Mouse (Mus musculus) layer of hippocampus, postnatal 36 days (tissue): ENCODE results near the gene Fgfr1op2. TPM values are rescaled to one million over a fixed set of nuclear protein-coding genes. Genes with fewer than 3 reads are reported as not detected.
A peak's percentile ranks its signal among the peaks of the same experiment; 100 is the strongest.

Experiments
- DNase-seq, 2 experiments: peaks; one replicate each; pipeline ENCODE4 v3.0.0; 2022
- total RNA-seq, 2 experiments: library from RNA; stranded (reverse); gene quantifications; 2 replicates each; pipeline ENCODE4 v1.2.3; 2021

The Fgfr1op2 gene
- total RNA-seq, 2 experiments from 2014 or later, result 109 to 114 TPM

GRCm38 (mm10) chr6:146603651-146604050, 26.6 kb downstream of the Fgfr1op2 start:
- DNase-seq, result no peak

- no peak for DNase-seq
These were observed 34.4 kb downstream of the Fgfr1op2 start for GRCm38 (mm10) chr6:146611385-146611784.

DNA sequence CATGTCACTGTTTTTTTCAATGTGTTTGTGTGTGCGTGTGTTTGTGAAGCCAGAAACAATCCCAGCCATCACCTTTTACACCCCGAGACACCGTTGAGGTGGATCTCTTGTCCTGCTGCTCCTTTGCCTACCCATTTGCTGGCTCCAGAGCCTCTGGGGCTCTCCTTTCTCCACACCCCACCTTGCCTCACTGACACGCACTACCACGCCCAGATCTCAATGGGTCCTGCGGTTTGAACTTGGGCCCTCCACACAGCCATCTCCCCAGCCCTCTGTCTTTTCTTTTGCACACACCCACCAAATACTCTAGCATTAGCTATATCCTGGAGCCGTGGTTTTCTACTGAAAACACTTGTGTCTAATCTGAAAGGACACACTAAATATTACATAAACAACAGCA, 34.9 kb downstream of the Fgfr1op2 start:
- DNase-seq, result no peak

GRCm38 (mm10) chr6:146612736-146613135, 35.7 kb downstream of the Fgfr1op2 start:
- DNase-seq, result no peak

GRCm38 (mm10) chr6:146613907-146614306, 36.9 kb downstream of the Fgfr1op2 start:
- no peak for DNase-seq

GRCm38 (mm10) chr6:146614541-146614940, 37.5 kb downstream of the Fgfr1op2 start:
- no peak for DNase-seq

DNA sequence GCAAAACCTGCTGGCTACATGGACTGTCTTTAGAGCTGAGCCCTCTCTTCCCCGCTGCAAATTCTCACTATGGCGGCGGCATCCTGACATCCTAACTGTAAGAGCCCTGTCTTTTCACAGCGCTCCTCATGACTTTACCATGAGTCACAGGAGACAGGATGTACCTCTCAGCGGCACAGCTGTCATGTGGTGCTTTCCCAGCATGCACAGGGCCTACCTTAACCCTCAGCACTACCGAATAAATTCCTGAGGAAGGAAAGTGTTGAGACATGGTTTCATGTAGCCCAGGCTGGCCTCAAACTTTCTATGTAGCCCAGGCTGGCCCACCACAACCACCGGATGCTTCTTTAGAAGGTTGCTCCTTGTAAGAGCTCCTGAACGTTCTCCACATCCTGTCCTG, 38.9 kb downstream of the Fgfr1op2 start:
- no peak for DNase-seq

GRCm38 (mm10) chr6:146616670-146617069, 39.7 kb downstream of the Fgfr1op2 start:
- no peak for DNase-seq

GRCm38 (mm10) chr6:146628123-146628522, 51.1 kb downstream of the Fgfr1op2 start:
- DNase-seq, result no peak

DNA sequence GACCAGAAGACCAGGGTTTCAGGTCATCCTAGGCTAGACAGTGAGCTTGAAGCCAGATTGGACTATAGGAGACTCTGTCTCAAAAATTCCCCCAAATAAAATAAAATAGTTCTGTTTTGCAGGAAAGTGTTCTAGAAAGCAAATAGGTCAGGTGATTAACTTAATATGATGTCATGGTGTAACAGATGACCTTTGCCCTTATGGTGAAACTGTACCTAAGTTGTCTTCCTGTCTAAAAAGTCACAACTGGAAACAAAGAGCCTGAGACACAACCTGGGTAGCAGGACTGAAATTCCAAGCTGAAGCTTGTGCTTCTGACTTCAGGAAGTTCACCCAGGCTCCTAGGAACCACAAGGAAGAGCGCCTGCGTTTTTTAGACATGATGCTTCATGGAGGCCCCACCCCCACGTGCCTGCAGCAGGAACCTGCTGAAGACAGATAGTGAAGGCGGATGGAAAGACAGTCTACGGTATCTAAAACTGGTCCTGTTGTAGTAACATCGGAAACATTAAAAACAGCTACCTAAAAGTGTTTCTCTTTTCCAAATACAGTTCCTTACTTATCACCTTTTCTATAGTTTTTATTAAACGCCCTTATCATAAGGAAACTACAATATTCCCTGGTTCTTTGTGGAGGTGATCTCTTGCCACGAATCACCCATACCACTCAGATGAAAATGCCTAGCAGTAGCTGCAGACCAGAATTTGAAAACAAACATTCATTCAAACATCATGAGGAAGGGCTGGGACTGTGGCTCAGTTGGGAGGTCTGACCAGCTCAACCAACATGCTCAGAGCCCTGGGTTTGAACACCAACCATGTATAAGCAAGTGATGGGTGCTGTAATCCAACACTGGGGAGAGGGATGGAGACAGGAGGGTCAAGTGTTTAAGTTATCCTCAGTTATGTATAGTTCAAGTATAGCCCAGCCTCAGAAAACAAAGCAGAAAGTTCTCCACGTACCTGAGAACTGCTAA, 53.1 kb downstream of the Fgfr1op2 start:
- DNase-seq, result no peak

DNA sequence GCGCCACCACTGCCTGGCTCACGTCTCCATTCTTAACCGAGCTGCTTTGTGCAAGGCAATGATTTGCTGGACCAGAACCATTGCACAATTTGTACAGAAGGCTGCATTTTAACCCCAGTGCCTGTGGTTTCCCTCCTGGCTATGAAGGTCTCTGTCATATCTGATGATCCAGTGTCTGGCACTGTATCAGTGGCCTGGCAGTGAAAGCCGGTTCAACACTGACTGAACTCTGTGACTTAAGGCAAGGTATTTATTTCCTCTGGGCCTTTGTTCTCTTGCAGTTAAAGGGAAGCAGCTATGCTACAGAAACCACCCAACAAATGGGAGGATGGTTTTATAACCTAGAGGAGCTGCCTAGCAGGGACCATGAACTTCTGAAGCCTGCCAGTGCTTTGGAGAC, 54.0 kb downstream of the Fgfr1op2 start:
- no peak for DNase-seq

DNA sequence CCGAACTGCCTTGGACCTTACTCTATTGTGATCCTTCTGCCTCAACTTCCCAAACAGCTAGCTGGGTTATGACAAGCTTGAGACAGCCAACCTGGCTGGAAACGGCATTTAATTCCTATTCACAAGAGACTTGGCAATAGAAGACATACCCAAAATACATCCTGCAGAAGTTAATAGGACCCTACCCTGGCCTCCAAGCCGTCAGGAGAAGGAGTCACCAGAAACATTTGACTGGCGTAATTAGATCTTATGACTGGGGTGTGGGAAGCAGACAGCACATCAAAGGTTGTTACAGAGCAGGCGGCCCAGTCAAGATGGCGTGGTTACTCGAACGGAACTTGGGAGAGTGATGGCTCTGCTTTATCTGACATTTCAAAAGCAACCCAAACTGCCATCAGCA, 54.8 kb downstream of the Fgfr1op2 start:
- DNase-seq, result no peak

DNA sequence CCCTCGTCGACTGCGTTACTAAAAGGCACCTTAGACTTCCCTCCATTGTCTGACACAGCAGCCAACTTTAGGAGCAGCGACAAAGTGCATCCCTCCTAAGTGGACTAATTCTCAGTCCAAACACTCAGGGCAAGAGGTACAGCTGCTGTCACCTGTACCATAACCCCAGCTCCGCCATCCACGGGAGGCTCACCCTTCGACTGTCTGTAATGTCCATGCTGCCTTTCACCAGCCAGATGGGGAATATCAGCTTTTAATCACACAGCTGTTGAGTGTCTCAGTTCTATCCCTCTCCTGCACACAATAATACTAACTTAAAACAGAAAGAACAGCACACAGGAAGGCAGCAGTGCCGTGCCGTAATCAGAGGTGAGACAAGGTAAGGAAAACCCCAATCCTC, 55.4 kb downstream of the Fgfr1op2 start:
- no peak for DNase-seq

DNA sequence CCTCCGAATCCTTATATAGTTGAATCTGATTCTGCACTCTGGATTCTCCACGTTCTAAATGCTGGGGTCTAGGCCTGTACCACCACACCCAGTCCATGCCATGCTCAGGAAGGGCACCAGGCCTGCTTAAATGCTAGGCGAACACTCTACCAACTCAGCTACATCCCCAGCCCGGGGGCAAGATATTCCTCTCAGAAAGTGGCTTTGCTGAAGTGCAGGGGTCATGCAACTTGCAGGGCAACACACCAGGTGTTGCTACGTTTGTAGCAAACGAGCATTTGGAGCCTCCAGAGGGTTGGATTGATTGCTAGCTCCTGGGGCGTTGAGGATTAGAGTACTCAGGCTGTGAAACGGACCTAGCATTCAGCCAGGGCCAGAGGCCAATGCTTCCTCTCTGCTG, 56.1 kb downstream of the Fgfr1op2 start:
- DNase-seq, result no peak

GRCm38 (mm10) chr6:146633629-146634014, 56.6 kb downstream of the Fgfr1op2 start:
- DNase-seq, result peak; percentile 49 to 60

DNA sequence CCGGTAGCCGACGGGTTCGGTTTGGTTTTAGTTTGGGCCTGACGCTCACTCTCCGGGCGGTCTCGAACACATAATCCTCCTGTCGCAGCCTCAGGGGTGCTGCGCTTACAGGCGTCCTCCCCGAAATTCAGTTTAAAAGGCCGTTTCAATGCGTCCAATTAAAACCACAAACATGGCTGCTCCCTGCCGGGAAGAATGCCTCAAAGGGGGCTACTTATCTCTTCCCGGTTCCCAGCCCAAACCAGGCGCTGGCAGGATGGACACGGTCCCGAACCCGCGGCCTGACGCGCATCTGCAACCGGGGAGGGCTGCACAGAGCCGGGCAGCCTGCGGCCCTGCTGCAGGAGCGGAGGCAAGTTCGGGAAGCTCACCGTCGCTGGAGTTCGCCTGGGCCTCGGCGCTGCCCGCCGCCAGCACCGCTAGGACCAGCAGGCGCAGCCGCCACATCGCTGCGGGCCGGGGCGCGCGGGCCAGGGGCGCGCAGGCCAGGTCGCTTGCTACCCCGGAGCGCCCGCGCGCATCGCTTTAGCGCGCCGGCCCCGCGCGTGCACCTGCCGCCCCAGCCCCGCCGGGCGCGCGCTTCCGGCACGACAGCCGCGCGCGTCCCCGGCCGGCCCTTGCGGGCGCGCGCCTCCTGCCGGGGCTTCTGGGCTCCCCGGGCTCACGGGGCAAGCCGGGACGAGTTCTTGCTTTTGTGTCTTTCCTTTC, 57.2 kb downstream of the Fgfr1op2 start:
- peak; percentile 71 to 72 for DNase-seq

DNA sequence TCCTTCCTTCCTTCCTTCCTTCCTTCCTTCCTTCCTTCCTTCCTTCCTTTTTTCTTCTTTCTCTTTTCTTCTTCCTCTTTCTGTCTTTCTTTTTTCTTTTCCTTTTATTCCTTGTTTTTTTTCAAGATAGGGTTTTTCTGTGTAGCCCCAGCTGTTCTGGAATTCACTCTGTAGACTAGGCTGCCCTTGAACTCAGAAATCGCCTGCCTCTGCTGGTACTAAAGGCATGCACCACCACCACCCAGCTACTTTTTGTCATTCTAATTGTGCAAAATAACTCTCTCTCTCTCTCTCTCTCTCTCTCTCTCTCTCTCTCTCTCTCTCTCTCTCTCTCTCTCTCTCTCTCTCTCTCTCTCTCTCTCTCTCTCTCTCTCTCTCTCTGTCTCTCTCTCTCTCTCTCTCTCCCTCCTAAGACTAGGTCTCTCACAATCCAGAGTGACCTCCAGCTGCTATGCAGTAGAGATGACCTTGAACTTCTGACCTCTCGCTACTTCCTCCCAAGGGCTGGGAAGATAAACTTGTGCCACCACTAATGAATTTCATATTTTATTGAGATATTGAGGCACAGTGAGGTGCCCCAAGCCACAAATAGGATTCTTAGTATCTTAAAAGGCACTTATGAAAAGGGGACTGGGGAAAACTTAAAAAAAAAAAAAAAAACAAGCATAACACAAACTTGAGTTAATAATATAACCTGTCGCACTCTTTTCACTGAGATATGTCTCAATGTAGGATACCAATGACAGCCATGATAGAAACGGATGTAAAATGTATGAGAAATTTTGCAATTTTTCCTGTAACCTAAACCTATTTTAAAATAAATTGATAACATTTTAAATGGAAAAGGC, 58.0 kb downstream of the Fgfr1op2 start:
- DNase-seq, result no peak

DNA sequence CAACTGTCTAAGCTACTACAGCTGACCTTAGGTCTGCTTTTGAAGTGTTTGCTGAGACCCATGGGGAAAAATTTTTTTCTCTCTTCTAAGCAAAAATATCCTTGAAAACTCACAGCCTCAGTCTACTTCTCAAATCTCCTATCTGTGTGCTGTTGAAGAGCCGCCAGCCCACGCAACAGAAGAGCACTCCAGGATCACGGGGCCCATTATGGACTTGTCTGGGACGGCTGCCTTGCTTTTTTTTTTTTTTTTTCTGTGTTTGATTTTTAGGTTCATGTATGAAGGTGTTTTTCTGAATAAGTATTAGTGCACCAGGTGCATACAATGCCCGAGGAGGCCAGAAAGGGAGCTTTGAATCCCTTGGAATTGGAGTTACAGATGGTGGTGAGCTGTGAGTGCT, 59.5 kb downstream of the Fgfr1op2 start:
- DNase-seq, result no peak

GRCm38 (mm10) chr6:146640068-146640965, 63.3 kb downstream of the Fgfr1op2 start:
- no peak for DNase-seq

DNA sequence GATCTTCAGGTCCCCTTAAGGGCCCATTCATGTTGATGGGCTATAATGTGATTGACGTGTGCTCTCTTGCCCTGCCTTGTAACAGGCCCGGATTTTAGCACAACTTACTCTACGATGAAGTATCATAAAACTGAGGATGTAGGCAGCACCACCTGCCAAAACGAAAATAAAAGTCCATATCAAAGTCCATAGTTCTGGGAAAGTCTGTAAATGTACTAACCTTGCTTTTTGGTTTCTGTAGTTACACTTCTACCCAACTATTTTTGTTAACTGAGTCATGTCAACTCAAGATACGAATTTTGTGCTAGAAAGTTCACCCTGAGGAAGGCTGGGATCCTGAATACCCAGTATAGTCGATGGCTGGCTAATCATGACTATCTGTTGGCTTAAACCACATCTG, 64.0 kb downstream of the Fgfr1op2 start:
- DNase-seq, result no peak

DNA sequence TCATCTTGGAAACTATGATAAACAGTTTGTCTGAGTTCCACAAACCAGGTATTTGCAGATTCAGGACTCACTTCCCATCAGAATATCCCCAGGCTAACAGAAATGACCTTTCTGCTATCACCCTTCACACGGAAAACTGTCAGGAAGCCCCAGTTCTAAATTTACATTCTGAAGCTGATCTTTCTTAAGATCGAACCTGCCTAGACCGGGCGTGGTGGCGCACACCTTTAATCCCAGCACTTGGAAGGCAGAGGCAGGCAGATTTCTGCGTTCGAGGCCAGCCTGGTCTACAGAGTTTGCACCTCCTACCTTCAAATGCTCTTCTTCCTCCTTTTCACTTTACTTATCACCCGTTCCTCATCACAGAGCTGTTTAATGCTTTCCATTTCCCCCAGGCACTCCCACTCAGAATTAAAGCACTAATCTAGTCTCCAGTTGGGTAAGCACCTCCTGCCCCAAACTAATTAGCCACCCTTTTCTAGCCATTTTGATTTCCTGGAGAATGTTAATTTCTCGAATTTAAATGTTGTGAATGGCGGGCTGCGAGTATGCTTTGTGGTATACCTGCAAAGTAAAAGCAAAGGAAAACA, 64.7 kb downstream of the Fgfr1op2 start:
- DNase-seq, result no peak
